Mouse (Mus musculus) midbrain, postnatal 0 days (tissue): ENCODE measurements at regions not wholly inside any gene's neighbourhood (a gene's known extent, or its start where the extent isn't known, plus 50 kb on each side); places are given as distances from the start of the nearest gene placed in this dataset.

Source experiments
- ATAC-seq: fragments of 200-750 bp; cut with Nextera tagmentation; 2 replicates; pipeline ENCODE4 v1.8.0; 2017; ENCODE audit warnings: moderate number of reproducible peaks, mild to moderate bottlenecking, moderate TSS enrichment, moderate library complexity; ENCODE audit not compliant: low FRiP score
- DNase-seq: peaks from one replicate; pipeline ENCODE4 v3.0.0-alpha.2; 2015; ENCODE audit warnings: low spot score
- H3K27ac ChIP-seq: fragments of 300-500 bp; sonication (generic); 2 replicates; pipeline ENCODE4 v1.5.1; 2014; ENCODE audit warnings: low read depth, mild to moderate bottlenecking, low read length, mixed read lengths
- H3K27me3 ChIP-seq: fragments of 300-500 bp; sonication (generic); 2 replicates; pipeline ENCODE4 v1.6.1; 2014; ENCODE audit warnings: low read length, control low read depth, mixed read lengths; ENCODE audit not compliant: insufficient read depth
- H3K36me3 ChIP-seq: fragments of 300-500 bp; sonication (generic); 2 replicates; pipeline ENCODE4 v1.6.1; 2014; ENCODE audit warnings: low read length, control low read depth, mixed read lengths; ENCODE audit not compliant: insufficient read depth
- H3K4me1 ChIP-seq: fragments of 300-500 bp; sonication (generic); 2 replicates; pipeline ENCODE4 v1.6.1; 2014; ENCODE audit warnings: mild to moderate bottlenecking, control low read depth, antibody characterized with exemption, low read length, mixed read lengths; ENCODE audit not compliant: insufficient read depth
- H3K4me2 ChIP-seq: fragments of 300-500 bp; sonication (generic); 2 replicates; pipeline ENCODE4 v1.6.1; 2014; ENCODE audit warnings: low read depth, mild to moderate bottlenecking, low read length, mixed read lengths; ENCODE audit not compliant: poor library complexity, severe bottlenecking
- H3K4me3 ChIP-seq: fragments of 300-500 bp; sonication (generic); 2 replicates; pipeline ENCODE4 v1.5.1; 2014; ENCODE audit warnings: low read depth, mild to moderate bottlenecking, low read length, moderate library complexity
- H3K9ac ChIP-seq: fragments of 300-500 bp; sonication (generic); replicated peaks from 2 replicates; pipeline ENCODE4 v1.6.1; 2014; ENCODE audit warnings: mild to moderate bottlenecking, low read length, moderate library complexity, mixed read lengths; ENCODE audit not compliant: poor library complexity, severe bottlenecking
- H3K9me3 ChIP-seq: fragments of 300-500 bp; sonication (generic); 2 replicates; pipeline ENCODE4 v1.6.1; 2016; ENCODE audit warnings: low read length, control low read depth
- CTCF ChIP-seq: IDR thresholded peaks from 2 replicates; pipeline ENCODE4 v1.5.1; 2016; ENCODE audit warnings: antibody characterized with exemption, mild to moderate bottlenecking
- WGBS: fragments of 180-500 bp; shearing (Covaris S2); extraction: QIAGEN DNeasy Blood & Tissue Kit; methylation state at CpG from one replicate; pipeline ENCODE4 v1.1.7; 2014; 5-methylcytosine and 5-hydroxymethylcytosine counted together

DNA sequence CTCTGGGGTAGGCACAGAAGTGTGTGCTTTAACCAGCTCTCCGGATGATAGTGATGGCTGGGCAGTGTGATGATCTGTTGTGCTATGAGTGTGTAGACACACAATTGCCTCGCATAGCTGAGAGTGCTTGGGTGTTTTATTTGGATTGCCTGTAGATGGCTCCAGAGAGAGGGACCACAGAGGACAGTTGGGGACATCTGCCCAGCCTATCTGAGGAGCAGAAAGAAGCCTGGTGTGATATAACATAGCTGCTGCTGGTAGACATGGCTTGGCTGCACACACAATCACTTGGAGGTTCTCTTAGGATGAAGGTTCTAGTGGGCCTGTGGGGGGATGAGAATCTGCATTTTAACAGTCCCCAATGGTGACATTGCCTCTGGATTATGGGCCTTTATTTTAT, 60.6 kb upstream of the Mphosph6 start:
- H3K4me2 ChIP-seq = no peak overlapping the region
- ATAC-seq (no peak), DNase-seq (no peak)
- H3K4me3 ChIP-seq = no peak overlapping the region
- no peaks in the 10 kb centered on the region for H3K36me3 ChIP-seq
- H3K9ac ChIP-seq = no peak overlapping the region
- no peaks in the 10 kb centered on the region for H3K9me3 ChIP-seq
- 70% methylated on average over 2 of the region's 2 CpGs for WGBS
- no peak overlapping the region for H3K27ac ChIP-seq
- TF ChIP-seq CTCF = peak; percentile 24; the same call in 1 of the 2 replicates
- H3K27me3 ChIP-seq = no peaks in the 10 kb centered on the region
- peaks cover 6% of the 10 kb centered on the region; the same call in 1 of the 2 replicates for H3K4me1 ChIP-seq

DNA sequence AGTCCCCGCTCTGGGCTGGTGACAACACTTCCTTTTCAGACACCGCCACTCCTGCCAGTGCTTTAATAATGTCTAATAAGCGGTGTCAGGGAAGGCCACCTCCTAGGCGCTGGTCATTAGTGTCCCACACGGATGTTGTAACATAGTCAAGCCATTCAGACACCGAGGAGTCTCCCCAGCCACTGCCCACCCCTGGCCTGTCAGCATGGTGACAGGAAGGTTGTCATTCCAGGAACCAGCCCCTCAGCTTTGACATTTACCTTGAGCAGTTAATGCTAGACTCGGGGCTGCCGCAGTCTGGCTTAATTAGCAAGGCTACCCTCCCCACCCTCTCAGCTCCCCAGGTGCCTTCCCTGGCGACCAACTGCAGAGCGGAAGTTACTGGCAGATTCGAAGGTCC, 58.0 kb upstream of the Mphosph6 start:
- Histone ChIP-seq H3K4me3 (no peak overlapping the region), H3K36me3 (no peaks in the 10 kb centered on the region), H3K4me1 (peaks cover 6% of the 10 kb centered on the region; the same call in 1 of the 2 replicates), H3K27me3 (no peaks in the 10 kb centered on the region), H3K9ac (no peak overlapping the region), H3K4me2 (peak overlapping the region; percentile 33), H3K9me3 (no peaks in the 10 kb centered on the region), H3K27ac (no peak overlapping the region)
- WGBS = 9% methylated on average over 11 of the region's 11 CpGs
- TF ChIP-seq CTCF = no peak
- no peak for DNase-seq
- no peak for ATAC-seq

- H3K27ac ChIP-seq = no peak overlapping the region
- no peak for ATAC-seq
- H3K9me3 ChIP-seq = no peaks in the 10 kb centered on the region
- H3K9ac ChIP-seq = no peak overlapping the region
- no peaks in the 10 kb centered on the region for H3K27me3 ChIP-seq
- no peak overlapping the region for H3K4me2 ChIP-seq
- no peak for DNase-seq
- no peak overlapping the region for H3K4me3 ChIP-seq
- no peak for TF ChIP-seq CTCF
- 53% methylated on average over 7 of the region's 7 CpGs for WGBS
- no peaks in the 10 kb centered on the region for H3K36me3 ChIP-seq
- peaks cover 6% of the 10 kb centered on the region; the same call in 1 of the 2 replicates for H3K4me1 ChIP-seq
Measured at GRCm38 (mm10) chr8:117859095-117859494, 57.4 kb upstream of the Mphosph6 start.

DNA sequence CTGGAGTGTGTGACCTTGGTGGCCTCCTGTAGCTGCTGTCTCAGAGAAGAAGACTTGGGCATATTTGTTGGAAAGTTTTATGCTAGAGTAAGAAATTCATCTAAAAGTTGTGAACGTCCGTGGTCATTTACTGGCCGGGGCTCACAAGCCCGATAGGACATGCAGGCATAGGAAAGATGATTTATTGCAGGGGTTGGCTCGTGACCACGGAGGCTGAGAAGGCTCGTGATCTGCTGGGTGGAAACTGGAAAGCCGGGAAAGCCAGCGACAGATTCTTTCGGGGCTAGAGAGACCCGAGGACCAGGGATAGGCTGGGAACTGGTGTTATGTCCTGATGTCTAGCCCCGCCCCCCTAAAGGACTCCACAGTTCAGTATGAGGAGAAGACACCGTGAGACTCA, 54.4 kb upstream of the Mphosph6 start:
- no peak for ATAC-seq
- no peak for TF ChIP-seq CTCF
- WGBS = 92% methylated on average over 13 of the region's 13 CpGs
- Histone ChIP-seq H3K9ac (no peak overlapping the region), H3K4me2 (no peak overlapping the region), H3K9me3 (no peaks in the 10 kb centered on the region), H3K36me3 (no peaks in the 10 kb centered on the region), H3K4me1 (peaks cover 6% of the 10 kb centered on the region; the same call in 1 of the 2 replicates), H3K27me3 (no peaks in the 10 kb centered on the region), H3K27ac (no peak overlapping the region), H3K4me3 (no peak overlapping the region)
- no peak for DNase-seq

- DNase-seq (no peak), ATAC-seq (no peak)
- H3K36me3 ChIP-seq = no peaks in the 10 kb centered on the region
- no peaks in the 10 kb centered on the region for H3K27me3 ChIP-seq
- no peak overlapping the region for H3K27ac ChIP-seq
- H3K4me3 ChIP-seq = no peak overlapping the region
- 82% methylated on average over 7 of the region's 7 CpGs for WGBS
- H3K4me2 ChIP-seq = no peak overlapping the region
- peaks cover 4% of the 10 kb centered on the region; the same call in 1 of the 2 replicates for H3K4me1 ChIP-seq
- no peaks in the 10 kb centered on the region for H3K9me3 ChIP-seq
- TF ChIP-seq CTCF = no peak
- no peak overlapping the region for H3K9ac ChIP-seq
Measured at GRCm38 (mm10) chr8:117854942-117855491, 53.3 kb upstream of the Mphosph6 start.

DNA sequence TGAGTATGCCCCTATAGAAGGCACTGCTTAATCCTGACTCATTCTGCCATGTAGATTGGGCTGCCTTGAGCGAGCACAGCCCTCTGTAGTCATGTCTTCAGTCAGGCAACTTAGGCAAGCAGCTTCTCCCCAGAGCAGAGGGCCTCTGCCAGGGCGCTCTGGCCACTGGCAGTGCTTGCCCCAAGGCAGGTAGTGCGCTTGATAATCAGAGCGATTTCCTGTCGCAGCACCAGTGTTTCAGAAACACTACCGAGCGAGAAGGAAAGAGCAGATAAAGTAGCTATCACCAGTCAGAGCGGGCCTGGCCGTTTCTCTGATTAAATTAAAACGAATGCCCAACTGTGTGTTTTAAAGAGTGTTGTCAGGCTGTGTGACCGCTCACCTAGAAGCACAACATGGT, 52.6 kb upstream of the Mphosph6 start:
- TF ChIP-seq CTCF = no peak
- Histone ChIP-seq H3K36me3 (no peaks in the 10 kb centered on the region), H3K9me3 (no peaks in the 10 kb centered on the region), H3K4me2 (no peak overlapping the region), H3K9ac (no peak overlapping the region), H3K27me3 (no peaks in the 10 kb centered on the region), H3K4me1 (no peaks in the 10 kb centered on the region), H3K27ac (no peak overlapping the region), H3K4me3 (no peak overlapping the region)
- 86% methylated on average over 11 of the region's 11 CpGs for WGBS
- no peak for ATAC-seq
- DNase-seq = no peak
